Mouse (Mus musculus) spleen, adult 2 months (tissue): Measurements from ENCODE around the gene Ank.

Experiments used
- CTCF ChIP-seq: fragments of 200-500 bp; IDR thresholded peaks from 2 replicates; pipeline ENCODE4 v1.5.1; 2011; ENCODE audit warnings: mild to moderate bottlenecking, inconsistent platforms; ENCODE audit not compliant: insufficient read depth, insufficient read length, insufficient replicate concordance; ENCODE audit errors: extremely low read depth
- POLR2A ChIP-seq: fragments of 200-500 bp; IDR thresholded peaks from 2 replicates; pipeline ENCODE4 v1.6.1; 2011; ENCODE audit warnings: low read depth, low read length, inconsistent platforms

DNA sequence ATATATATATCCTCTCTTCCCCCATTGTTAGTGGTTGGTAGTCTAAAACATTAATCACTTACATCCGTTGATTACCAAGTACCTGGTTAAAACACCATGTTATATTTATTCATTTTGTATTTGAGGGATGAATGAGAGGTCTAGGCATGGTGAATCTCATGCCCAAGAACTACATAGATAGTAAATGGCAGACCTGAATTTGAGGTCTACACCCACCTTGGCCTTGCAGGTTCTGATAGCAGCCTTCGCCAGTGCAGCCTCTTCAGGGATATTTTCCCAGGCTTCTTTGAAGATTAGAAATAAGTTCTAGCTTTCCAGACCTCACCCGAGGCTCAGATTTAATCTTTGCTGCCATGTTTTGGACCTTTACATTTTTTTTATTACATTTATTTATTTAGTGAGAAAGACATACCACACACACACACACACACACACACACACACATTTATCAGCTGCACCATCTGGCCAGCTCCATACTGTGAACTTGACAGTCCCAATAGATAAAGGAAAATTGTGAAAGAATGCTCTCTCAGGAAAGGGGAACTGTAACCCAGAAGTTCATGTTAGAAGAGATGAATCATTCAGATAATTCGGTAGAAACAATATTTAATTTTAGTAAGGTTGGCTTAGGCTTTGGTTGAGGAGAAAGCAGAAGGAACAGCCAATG lies 2.5 kb downstream of the Ank start:
- TF ChIP-seq CTCF: no peak
- TF ChIP-seq POLR2A: no peak
